Mouse (Mus musculus) induced T-regulatory cell, adult 2 months (primary cell): ENCODE results near the gene Sept12.

ENCODE experiments used
- DNase-seq: peaks from one replicate; pipeline ENCODE4 v3.0.0-alpha.2; 2012; ENCODE audit warnings: low read depth

Sept12 gene

GRCm38 (mm10) chr16:4937351-4938190, 60.1 kb downstream of the Sept12 start:
- DNase-seq, result no peak
